Mouse (Mus musculus): ENCODE results near the gene Ddx43. TPM values are rescaled to one million over a fixed set of nuclear protein-coding genes. Genes with fewer than 3 reads are reported as not detected.

Ddx43 gene
- total RNA-seq, 4 experiments from 2014 or later: 0.14 to 0.20 TPM; not detected in 2

DNA sequence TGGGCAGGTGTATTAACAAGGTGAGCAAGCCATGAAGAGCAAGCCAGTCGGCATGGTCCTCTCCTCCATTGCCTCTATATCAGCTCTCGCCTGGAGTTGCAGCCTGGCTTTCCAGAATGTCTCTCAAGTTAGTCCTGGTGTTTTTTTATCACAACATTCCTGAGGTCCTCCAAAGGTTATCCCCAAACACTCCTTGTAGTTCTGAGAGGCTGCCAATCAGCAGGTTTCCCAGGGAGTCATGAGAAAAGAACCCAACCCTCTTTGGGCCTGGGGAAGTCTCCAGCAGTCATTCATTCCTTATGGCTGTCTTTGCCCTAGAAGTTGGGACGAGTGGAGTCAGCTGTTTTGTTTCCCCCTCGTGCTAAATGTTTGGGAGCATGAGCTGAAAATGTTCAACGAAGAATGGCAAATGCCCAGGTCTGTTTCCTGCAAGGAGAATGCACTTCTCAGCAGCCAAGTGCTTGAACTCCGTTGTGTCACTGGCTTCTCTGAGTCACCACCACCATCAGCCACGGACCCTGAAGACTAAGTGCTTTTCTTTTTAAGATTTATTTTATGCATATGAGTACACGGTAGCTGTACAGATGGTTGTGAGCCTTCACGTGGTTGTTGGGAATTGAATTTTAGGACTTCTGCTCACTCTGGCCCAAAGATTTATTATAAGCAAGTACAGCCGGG, 22.6 kb upstream of the Ddx43 start:
- DNase-seq (ENCODE audit: low spot score in 2 of 2): no peak

DNA sequence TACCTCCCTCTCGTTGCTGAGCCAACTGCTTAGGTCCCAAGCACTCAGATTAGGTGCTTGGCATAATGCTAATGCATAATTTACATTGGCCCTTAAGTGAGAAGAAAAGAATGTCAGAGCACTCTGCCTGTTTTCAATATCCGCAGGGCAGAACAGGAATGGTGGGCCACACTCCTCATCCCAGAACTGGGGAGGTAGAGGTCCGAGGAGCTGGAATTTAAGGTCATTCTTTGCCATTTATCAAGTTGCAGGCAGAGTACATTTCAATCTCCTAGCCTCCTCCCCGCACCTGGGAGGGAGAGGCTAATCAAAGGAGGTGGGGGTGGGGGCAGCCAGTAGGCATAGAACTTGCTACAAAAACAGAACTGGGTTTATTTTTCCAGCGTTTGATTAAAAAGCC, 21.2 kb upstream of the Ddx43 start:
- no peak for DNase-seq (ENCODE audit: low spot score in 2 of 2)

DNA sequence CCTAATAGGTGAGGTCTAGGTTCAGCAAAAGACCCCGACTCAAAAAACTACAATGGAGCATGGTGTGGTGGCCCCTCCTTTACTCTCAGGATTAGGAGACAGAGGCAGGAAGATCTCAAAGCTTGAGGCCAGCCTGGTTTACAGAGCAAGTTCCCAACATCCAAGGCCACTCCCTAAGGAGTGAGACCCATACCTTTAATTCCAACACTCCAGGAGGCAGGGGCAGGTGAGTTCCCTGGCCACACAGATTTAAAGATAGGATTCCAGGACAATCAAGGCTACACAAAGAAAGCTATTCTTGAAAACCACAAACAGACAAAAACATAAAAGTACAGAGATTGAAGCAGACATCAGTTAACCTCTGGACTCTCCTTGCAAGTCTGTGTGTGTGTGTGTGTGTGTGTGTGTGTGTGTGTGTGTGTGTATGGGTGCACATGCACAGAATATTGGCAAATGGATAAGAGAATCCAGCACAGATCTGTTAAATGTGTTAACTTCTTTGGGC, 20.6 kb upstream of the Ddx43 start:
- no peak for DNase-seq (ENCODE audit: low spot score in 2 of 2)

DNA sequence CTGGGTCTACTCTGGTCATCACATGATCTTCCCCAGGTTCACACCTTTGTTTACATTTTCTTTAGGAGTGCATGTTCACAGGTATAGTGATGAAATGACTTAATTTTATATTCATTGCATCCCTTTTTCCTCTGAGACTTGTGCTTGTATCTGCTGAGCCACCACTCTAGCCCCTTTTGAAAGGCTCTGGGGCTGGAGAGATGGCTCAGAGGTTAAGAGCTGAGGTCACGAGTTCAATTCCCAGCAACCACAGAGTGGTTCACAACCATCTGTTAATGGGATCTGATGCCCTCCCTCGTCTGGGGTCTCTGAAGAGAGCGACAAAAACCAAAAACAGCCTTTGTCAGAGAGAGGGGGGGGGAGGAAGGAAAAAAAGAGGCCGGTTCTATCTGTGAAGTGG, 20.1 kb upstream of the Ddx43 start:
- no peak for DNase-seq (ENCODE audit: low spot score in 2 of 2)

DNA sequence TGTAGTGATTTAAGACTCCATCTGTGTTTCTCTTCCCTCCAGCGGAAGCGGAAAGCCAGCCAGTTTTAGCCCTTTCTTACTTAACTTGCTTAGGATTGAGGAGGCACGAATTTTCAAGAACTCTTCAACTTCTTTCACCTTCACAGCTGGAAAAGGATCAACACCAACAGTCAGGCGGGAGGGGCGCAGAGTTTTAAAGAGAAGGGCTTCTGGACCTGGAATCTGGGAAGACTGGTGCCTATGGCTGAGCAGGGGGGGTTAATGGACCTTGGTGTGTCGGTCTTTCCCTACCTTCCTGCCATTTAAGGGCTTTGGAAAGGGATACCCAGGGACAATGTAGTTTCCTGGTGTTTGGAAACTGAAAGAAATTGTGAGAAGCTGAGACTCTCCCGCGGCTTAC, 18.0 kb upstream of the Ddx43 start:
- DNase-seq (ENCODE audit: low spot score in 2 of 2): no peak

DNA sequence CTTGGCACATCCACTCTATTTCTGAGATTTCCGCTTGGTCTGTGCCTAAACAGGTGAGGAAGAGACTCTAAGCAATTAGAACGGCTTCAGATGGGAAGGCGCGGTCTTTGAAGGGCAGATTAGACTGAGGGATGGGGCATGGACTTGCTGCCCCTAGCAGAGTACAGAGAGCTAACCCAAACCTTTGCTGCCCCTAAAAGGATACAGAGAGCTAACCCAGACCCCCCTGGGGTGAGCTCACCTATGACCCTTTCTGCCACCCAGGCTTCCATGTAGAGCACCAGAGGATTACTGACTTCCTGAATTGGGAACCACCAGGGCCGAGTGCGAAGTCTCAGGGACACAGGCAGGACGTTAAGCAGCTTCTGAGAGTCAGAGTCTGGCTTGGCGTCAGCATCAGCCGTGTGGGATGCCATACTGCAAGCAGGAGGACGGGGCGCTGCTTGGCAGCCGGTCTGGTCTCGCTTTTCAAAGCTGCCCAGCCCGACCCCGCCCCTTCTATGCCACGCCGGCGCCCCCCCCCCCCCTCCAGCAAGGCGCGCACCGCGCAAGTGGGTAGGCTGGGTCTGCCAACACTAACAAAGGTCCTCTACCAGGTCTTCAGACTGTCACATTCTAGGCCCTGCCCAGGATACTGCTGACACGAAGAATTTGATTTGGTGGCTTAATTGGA, 17.3 kb upstream of the Ddx43 start, which contains the start of gene Ooep:
TSS of gene Ooep (minus strand) at position 613 of the 673 bp plus-strand sequence.
- DNase-seq (ENCODE audit: low spot score in 2 of 2): peak in 1 of 2 experiments; percentile 5

DNA sequence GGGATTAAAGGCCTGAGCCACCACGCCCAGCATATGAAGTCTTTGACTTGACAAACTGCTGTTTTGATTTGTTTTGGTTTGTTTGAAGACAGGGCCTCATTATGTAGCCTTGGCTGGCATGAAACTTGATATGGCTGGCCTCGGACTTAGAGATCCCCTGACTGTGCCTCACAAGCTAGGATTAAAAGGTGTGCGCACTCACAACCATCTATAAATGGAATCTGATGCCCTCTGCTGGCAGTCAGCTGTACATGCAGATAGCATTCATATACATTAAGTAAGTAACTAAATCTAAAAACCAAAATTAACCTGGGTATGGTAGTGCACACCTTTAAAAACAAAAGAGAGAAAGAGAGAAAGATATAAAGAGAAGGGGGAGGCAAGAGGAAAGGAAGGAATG, 9.7 kb upstream of the Ddx43 start:
- no peak for DNase-seq (ENCODE audit: low spot score in 2 of 2)

DNA sequence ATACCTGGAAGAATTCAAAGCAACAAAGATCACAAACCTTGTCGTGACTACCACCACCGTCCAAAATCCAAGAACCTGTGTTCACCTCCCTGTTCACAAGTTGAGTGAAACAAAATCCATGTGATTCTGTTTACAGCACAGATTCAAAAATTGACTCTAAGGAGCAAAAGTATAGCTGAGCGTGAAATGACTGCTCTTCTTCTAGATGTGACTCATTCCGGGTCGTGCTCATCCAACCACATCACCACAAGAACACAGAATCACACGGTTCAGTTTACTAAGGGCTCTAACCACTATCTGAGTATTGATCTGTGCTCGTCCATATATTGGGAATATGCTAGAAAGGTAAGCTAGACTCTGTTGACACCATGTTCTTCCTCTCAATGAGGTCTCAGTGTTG, 8.6 kb upstream of the Ddx43 start:
- no peak for DNase-seq (ENCODE audit: low spot score in 2 of 2)

DNA sequence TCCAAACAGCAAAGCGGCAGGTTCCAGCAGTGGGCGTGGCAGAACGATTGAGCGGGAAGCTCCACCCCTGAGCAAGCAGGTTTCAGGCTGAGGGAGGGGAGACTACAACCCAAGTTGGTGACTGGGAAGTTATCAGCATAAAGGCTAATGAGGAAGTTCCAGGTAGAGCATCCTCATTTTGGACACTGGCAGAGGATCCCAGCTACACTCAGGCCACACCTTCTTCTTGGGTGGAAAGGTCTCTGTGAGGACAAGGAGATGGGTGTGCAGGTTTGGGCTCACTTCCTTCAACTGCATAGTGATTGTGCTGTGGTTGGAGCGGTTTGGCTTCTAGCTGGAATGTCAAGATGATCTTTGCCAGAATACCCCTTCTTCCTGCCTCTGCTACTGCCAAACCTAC, 5.6 kb upstream of the Ddx43 start:
- no peak for DNase-seq (ENCODE audit: low spot score in 2 of 2)

DNA sequence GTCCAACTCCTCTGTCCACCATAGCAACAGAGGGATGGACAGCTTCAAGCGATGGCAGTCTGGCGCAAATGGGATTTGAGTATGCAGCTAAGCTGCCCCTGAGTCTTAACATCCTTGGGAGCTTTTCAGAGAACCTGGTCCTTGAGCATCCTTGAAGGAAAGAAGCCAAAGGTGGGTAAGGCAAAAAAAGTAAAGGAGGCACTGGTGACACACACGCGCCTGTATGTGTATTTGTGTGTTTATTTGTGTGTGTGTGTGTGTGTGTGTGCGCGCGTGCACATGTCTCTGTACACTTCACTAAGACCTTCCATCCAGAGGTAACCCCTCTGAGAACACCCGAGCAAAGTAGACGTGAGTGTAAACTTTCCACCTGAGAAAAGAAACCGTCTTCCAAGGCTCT, 1.8 kb upstream of the Ddx43 start:
- DNase-seq (ENCODE audit: low spot score in 2 of 2): no peak

DNA sequence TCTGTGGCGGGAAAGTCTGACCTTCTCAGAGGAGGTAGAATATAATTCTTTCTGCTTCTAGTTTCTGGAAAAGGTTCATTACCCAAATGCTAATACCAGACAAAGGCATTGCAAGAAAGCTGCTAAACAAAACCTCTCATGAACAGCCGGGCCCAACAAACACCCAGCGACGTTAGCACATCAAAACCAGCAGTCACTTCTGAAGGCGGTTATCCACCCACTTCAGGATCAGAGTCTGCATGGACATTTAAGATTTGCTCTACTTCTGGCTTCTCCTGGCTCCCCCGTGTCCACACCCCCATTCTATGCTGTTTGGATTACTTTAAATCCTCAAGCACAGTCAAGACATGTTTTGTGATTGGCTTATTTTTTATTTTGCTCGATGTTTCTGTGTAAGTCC, 975 bp upstream of the Ddx43 start:
- DNase-seq (ENCODE audit: low spot score in 2 of 2): no peak

DNA sequence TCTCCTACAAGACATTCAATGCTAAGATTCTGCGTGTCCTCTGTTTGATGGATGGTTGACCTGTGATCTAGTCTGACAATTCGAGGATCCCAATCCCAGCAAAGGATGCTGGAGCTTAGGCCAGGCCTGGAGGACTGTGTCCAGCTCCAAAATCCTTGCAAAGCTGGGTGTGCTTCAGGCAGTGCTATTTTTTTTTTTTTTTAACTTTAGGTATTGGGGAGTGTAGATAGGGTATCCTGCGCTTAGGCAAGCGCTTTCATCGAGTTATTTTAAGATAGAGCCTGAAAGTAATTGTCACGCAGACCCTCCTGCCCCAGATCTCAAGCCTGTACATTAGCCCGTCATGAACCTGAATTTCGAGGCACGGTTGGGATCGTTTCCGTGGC, 340 bp upstream of the Ddx43 start:
- no peak for DNase-seq (ENCODE audit: low spot score in 2 of 2)

DNA sequence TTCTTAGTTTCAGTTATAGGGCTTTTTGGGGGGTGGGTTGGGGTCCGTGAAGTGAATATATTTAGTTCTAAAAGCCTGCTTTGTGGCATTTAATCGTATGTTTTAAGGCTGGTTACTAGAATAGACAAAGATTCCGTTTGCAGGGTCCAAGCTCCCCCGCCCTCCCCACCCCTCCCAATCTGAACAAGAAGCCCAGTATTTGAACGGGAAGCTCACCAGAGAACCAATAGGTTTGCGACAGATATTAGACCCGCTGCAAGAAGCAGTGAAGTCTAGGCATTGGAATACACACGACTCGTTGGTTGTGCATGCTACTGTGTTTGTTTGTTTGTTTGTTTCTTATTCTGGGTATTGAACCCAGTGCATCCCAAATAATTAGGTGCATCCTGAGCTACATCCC, 940 bp downstream of the Ddx43 start:
- DNase-seq (ENCODE audit: low spot score in 2 of 2): no peak

DNA sequence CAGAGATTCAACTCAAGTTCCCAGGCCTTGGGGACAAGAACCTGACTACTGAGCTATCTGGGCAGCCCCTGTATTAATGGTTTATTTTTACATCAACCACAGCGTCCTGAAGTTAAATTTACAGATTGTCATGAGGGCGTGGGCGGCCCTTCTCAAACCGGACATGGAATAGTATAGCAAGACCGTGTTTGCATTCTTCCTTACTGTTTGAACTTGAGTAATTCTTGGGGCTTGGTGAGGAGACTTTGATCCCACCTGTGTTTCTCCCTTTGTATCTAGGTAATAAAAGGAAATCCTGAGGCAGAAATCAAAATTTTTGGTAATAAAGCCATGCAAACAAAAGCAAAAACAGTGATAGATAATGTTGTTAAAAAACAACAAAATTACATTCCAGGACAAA, 5.0 kb downstream of the Ddx43 start:
- DNase-seq (ENCODE audit: low spot score in 2 of 2): no peak

DNA sequence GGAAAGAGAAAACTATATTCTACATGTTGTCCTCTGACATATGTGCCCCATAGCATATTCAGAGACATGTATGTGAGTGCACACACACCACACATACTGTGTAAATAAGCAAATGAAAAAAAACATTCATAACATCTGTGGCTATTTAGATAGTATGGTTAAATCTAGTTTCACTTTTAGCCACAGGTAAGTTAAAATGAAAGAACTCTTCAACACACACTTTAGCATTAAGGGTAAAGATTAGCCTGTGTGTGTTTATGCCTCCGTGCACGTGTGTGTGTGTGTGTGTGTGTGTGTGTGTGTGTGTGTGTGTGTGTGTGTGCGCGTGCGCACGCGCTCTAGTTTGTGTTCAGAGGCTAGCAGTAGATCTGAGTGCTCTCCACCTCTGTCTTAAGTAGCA, 6.0 kb downstream of the Ddx43 start:
- no peak for DNase-seq (ENCODE audit: low spot score in 2 of 2)

DNA sequence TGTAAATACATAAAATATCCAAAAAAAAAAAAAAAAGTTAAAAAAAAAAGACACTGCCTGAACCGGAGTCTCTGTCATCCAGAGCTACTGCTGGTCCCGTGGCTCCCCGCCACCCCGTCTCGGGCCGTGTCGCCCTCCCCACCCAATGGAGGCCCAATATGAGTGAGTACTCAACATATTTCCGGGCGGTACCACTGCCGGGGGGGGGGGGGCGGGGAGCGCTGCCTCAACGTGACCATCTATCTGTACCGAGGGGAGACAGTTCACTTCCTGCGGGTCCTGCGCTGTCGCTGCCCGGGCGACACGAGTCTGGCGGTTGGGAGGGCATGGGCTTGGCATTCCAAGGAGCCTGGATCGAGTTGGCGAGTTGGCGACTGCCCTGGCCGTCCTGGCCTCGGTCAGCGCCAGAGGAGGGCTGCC, 31.8 kb downstream of the Ddx43 start:
- no peak for DNase-seq (ENCODE audit: low spot score in 2 of 2)

DNA sequence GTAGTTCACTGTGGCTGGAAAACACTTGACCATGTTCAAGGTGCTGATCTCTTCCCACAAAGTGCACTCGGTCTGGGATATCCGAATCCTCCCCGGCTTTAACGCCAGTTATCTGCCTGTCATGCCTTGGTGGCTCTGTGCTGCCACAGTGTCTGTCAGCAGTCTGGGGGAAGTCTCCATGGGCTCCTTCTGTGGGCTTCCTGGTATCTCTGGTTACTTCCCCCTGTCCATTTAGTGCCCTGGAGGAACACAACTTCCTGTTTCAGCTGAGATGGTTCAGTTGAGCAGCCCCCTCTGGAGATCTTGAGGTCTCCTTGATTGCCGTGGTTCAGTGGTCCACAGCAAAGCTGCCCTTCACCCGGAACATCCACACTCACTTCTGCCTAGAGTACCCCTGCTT, 32.6 kb downstream of the Ddx43 start:
- no peak for DNase-seq (ENCODE audit: low spot score in 2 of 2)

DNA sequence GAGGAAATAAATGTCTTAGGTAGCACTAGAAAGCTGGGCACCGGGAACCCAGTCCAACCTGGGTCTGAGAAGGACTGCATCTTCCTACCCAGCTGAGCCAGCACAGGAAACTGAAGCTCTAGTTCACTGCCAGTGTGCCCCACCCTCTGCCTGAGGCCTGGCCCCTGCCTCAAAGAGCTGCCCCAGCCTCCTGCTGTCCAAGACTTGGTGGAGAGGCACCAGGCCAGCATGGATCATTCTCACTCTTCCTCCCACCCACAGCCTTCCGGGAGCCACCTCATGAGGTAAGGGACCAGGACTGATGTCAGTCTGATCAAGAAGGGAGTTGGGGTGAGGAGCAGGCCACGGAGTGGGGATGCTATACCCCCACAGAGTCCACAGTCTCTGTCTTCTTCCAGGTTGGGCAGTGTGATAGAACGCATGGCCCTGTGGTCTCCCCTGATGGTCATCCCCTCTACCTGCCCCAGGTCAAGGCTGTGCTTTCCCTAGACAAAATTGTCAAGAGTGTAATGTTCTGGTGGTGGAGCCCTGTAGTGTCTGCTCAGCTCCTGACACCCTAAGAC, 33.4 kb downstream of the Ddx43 start:
- no peak for DNase-seq (ENCODE audit: low spot score in 2 of 2)

DNA sequence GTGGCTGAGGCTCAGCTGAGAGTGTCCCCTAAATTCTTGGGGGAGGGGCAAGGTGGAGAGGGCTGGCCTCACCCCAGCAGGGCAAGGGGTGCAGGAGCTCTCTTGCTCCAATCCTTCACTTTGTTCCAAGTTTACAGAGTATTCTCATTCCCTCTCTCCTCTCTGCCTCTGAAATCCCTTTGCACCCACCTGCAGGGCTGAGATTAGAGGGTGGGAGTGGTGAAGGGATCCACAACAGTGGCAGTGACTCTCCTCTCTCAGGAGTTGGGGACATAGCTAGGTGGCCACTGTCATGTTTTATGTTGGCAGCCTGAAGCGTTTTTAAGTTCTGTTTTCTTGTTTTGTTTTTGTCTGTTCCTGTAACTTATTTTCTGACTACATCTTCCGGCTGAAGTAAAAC, 34.0 kb downstream of the Ddx43 start:
- no peak for DNase-seq (ENCODE audit: low spot score in 2 of 2)

DNA sequence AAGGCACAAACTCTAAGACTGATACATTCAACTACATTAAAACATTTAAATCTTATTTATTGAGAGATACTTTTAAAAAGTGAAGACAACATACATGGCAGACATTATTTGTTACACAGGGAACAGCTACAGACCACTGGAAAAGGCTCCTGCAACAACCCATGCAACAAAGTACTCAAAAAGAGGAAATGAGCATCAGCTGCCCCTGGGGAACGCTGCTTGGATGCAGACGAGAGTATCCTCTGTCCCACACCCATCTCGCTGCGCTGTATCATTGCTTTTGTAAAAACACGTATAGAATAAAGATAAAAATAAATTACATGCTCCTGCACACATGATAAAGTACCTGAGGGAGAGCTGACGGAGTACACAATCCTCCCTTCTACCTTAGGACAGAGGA, 34.9 kb downstream of the Ddx43 start:
- no peak for DNase-seq (ENCODE audit: low spot score in 2 of 2)

DNA sequence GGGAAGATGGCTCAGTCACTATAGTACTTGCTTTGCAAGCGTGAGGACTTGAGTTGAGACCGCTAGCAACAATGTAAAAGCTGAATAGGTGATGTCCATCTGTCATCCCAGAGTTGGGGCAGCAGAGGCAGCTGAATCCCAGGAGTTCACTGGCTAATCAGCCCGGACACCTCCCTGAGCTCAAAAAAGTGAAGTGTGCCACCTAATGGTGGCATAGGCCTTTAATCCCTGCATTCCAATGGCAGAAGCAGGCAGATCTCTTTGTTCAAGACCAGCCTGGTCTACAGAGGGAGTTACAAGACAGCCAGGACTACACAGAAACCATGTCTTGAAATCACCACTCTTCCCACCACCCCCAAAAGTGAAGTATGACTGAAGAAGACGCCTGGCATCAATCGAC, 36.9 kb downstream of the Ddx43 start:
- DNase-seq (ENCODE audit: low spot score in 2 of 2): no peak

DNA sequence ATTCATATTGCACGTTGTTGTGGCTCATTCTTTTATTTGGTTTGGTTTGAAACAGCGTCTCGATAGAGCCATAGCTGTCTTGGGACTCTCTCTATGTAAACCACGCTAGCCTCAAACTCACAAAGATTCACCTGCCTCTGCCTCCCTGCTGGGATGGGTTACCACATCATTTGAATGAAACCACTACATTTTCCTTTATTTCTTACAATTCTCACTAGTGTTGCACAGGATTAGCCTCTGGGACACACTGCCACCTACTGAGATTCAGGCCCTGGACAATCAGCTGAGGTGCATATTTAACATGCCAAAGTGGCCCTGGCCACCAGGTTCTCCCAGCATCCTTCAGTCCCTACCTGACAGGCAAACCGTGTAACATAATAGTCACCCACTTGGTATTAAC, 43.8 kb downstream of the Ddx43 start:
- no peak for DNase-seq (ENCODE audit: low spot score in 2 of 2)

DNA sequence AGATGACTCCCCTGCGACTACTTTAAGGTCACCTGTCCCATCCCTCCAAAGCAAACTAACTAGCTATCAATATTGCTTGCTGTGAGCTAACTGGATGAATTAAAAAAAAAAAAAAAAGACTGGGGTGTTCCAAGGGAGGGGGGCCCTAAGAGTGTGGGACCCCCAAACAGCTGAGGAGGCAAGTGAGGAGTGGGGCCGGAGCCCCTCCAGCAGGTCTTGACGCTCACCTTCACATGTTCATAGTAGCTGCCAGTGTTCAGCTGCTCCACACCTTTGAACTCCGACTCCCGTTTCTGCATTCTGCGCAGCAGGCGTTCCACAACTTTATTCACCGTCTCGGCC, 46.6 kb downstream of the Ddx43 start:
- DNase-seq (ENCODE audit: low spot score in 2 of 2): no peak
